Mouse (Mus musculus) thymus, adult 2 months (tissue): ENCODE data around the gene Mapk11. TPM values are rescaled to one million over a fixed set of nuclear protein-coding genes. Genes with fewer than 3 reads are reported as not detected.
A peak's percentile ranks its signal among the peaks of the same experiment; 100 is the strongest.

Experiments used
- DNase-seq: peaks from one replicate; pipeline ENCODE4 v3.0.0; 2021
- H3K27ac ChIP-seq: fragments of 200-500 bp; 2 replicates; pipeline ENCODE4 v1.5.1; 2012; ENCODE audit warnings: low read length, control low read depth; ENCODE audit not compliant: control insufficient read depth, insufficient read depth
- H3K27me3 ChIP-seq: fragments of 200-500 bp; 2 replicates; pipeline ENCODE4 v1.6.1; 2012; ENCODE audit warnings: mild to moderate bottlenecking, low read length, moderate library complexity, mixed read lengths; ENCODE audit not compliant: control insufficient read depth, insufficient read depth
- H3K36me3 ChIP-seq: fragments of 200-500 bp; 2 replicates; pipeline ENCODE4 v1.6.1; 2012; ENCODE audit warnings: mild to moderate bottlenecking, low read length, moderate library complexity; ENCODE audit not compliant: control insufficient read depth, insufficient read depth
- H3K4me1 ChIP-seq: fragments of 200-500 bp; replicated peaks from 2 replicates; pipeline ENCODE4 v1.6.1; 2012; ENCODE audit warnings: low read length; ENCODE audit not compliant: control insufficient read depth, insufficient read depth
- H3K4me3 ChIP-seq: fragments of 200-500 bp; 2 replicates; pipeline ENCODE4 v1.5.1; 2012; ENCODE audit warnings: mild to moderate bottlenecking, low read length, control low read depth, moderate library complexity; ENCODE audit not compliant: control insufficient read depth, insufficient read depth
- CTCF ChIP-seq: fragments of 200-500 bp; IDR thresholded peaks from 2 replicates; pipeline ENCODE4 v1.5.1; 2012; ENCODE audit warnings: mild to moderate bottlenecking, control low read depth, low read length, moderate library complexity, borderline replicate concordance; ENCODE audit not compliant: control insufficient read depth, poor library complexity, insufficient read depth; ENCODE audit errors: extremely low read depth
- POLR2A ChIP-seq: fragments of 200-500 bp; IDR thresholded peaks from 2 replicates; pipeline ENCODE4 v1.6.1; 2012; ENCODE audit warnings: mild to moderate bottlenecking, low read length, control low read depth, moderate library complexity; ENCODE audit not compliant: control insufficient read depth, poor library complexity, insufficient read depth; ENCODE audit errors: extremely low read depth
- WGBS: fragments of 180-500 bp; shearing (Covaris S2); methylation state at CpG from one replicate; pipeline ENCODE4 v1.1.7; 2018; 5-methylcytosine and 5-hydroxymethylcytosine counted together
- polyA plus RNA-seq: library from polyadenylated mRNA; depleted of rRNA; stranded (reverse); fragments of >200 nt; gene quantifications from 2 replicates; pipeline ENCODE4 v1.2.3, GENCODE M21; 2012

Mapk11 gene
- polyA plus RNA-seq, 1 experiment, result 28.6 TPM

DNA sequence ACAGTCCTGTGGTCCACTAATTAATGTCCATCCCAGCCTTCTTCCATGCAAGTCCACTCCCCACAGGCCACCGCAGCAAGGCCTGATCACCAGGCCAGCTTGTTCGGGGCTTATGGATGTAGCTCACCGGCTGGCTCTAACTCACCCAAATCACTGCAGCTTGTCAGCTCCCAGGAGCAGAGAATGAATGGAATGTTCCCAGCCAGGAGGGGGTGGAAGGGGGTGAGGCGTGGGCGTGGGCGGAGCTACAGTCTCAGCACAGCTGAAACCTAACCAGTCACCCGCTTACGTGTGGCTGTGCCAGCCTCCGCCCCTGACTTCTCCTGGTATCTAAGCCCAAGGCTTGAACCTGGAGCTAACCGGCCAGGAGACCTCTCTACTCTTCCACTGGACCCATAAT is 20.0 kb upstream of the Mapk11 start:
- WGBS, result 93% methylated on average over 10 of the region's 10 CpGs
- TF ChIP-seq POLR2A, result no peak
- no peak for TF ChIP-seq CTCF
- Histone ChIP-seq H3K4me1 (peaks cover 16% of the 10 kb centered on the region), H3K4me3 (no peak overlapping the region), H3K27me3 (no peaks in the 10 kb centered on the region; the same call in none of the 2 replicates), H3K36me3 (no peaks in the 10 kb centered on the region), H3K27ac (no peak overlapping the region)
- DNase-seq, result no peak

DNA sequence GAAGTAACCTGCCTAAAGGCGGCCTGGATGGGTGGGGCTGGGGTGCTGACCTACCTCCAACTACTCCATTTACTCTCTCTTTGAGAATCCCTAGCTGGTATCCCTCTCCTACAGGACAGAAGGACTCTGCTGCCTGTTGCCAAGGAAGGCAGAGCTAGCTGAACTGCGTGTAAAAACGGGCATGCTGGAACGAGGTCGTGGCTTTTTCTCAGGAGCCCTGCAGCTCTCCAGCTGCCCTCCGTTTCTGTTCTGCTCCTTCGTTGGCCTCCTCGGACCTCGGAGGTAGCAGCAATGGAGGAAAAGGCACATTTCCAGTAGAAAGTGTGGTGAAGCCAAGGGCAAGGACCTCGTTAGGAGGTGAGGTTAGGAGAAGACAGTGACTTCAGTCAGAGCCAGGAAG is 19.5 kb upstream of the Mapk11 start:
- 93% methylated on average over 10 of the region's 10 CpGs for WGBS
- peaks cover 16% of the 10 kb centered on the region for H3K4me1 ChIP-seq
- H3K27ac ChIP-seq, result no peak overlapping the region
- no peak overlapping the region for H3K4me3 ChIP-seq
- TF ChIP-seq CTCF (no peak), POLR2A (no peak)
- DNase-seq, result no peak
- H3K36me3 ChIP-seq, result no peaks in the 10 kb centered on the region
- no peaks in the 10 kb centered on the region; the same call in none of the 2 replicates for H3K27me3 ChIP-seq

GRCm38 (mm10) chr15:89165478-89165877 is 16.1 kb upstream of the Mapk11 start:
- 83% methylated on average over 12 of the region's 12 CpGs for WGBS
- H3K4me3 ChIP-seq, result no peak overlapping the region
- no peak overlapping the region for H3K27ac ChIP-seq
- TF ChIP-seq CTCF (no peak), POLR2A (no peak)
- H3K27me3 ChIP-seq, result no peaks in the 10 kb centered on the region
- no peak for DNase-seq
- H3K4me1 ChIP-seq, result no peaks in the 10 kb centered on the region
- no peaks in the 10 kb centered on the region for H3K36me3 ChIP-seq

DNA sequence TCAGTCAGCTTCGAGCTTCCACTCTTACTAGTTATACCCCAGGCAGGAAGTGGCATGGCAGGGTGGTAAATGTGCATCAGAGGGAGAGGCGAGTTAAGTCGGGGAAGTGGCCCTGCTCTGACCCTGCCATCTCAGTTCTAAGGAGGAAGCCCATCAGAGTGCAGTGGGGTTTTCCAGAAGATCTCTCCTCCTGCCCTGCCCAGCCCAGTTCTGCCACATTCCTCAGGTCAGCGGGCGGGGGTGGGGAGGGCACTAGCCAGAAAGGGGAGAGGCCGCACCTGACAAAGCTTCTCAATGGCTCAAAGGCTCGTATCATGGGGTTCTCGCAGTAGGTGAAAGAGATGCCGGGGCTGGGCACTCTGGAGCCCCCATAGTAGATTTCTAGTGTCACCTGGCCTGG is 12.0 kb upstream of the Mapk11 start:
- no peak for DNase-seq
- Histone ChIP-seq H3K27me3 (no peaks in the 10 kb centered on the region), H3K4me1 (no peaks in the 10 kb centered on the region), H3K27ac (no peak overlapping the region), H3K36me3 (no peaks in the 10 kb centered on the region), H3K4me3 (no peak overlapping the region)
- TF ChIP-seq POLR2A (no peak), CTCF (no peak)
- whole genome bisulfite sequencing, result 63% methylated on average over 9 of the region's 9 CpGs

DNA sequence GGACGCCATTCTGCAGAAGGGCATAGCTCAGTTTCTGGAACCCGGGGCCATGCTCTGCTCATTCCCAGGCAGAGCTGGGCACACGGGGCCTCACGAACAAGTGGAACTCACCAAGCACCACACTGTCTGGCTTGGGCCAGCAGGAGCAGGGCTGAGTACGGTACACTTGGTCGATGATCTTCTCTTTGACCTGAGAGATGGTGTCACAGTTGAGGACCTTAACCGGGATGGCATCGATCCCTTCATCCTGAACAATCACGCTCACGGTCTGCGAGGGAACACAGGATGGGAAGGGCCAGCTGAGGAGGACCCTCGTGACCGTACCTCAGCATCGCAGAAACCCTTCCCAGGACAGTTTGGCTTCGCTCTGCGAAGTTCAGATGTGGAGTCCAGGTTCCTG is 9.1 kb upstream of the Mapk11 start:
- H3K4me1 ChIP-seq, result no peaks in the 10 kb centered on the region
- TF ChIP-seq POLR2A (no peak), CTCF (no peak)
- no peak overlapping the region for H3K4me3 ChIP-seq
- no peaks in the 10 kb centered on the region for H3K27me3 ChIP-seq
- 97% methylated on average over 16 of the region's 16 CpGs for WGBS
- H3K36me3 ChIP-seq, result no peaks in the 10 kb centered on the region
- H3K27ac ChIP-seq, result no peak overlapping the region
- DNase-seq, result no peak

DNA sequence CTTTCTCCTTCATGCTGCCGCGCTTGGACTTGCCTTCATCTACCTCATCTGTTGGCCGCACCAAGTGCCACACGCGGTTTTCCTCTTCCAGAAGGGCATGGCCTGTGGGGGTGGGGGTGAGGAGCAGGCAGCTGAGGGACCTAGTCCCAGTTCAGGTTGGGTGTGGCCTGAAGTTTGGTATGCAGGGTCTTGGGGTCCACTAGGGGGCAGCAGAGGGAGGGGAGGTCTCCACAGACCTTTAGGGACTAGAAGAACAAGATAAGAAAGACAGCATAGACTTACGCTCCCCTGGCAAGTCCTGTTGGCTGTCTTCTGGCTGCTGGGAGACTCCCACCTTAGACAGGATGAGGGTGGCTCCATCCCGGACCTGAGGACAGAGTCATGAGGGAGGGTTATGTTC is 8.5 kb upstream of the Mapk11 start:
- WGBS, result 64% methylated on average over 7 of the region's 7 CpGs
- Histone ChIP-seq H3K4me3 (no peak overlapping the region), H3K4me1 (no peaks in the 10 kb centered on the region), H3K36me3 (no peaks in the 10 kb centered on the region), H3K27ac (no peak overlapping the region), H3K27me3 (no peaks in the 10 kb centered on the region)
- DNase-seq, result peak; percentile 77
- TF ChIP-seq CTCF (peak; percentile 61; the same call in 1 of the 2 replicates), POLR2A (no peak)

GRCm38 (mm10) chr15:89152312-89152711 is 2.9 kb upstream of the Mapk11 start:
- no peak overlapping the region for H3K4me3 ChIP-seq
- no peak for TF ChIP-seq CTCF
- TF ChIP-seq POLR2A, result no peak
- H3K4me1 ChIP-seq, result peaks cover 25% of the 10 kb centered on the region
- no peak overlapping the region for H3K27ac ChIP-seq
- H3K27me3 ChIP-seq, result peaks cover 2% of the 10 kb centered on the region
- no peak for DNase-seq
- no peaks in the 10 kb centered on the region for H3K36me3 ChIP-seq
